Mouse (Mus musculus): Measurements from ENCODE around the gene Bbs9.

Bbs9 gene

GRCm38 (mm10) chr9:22468170-22468898, 7.2 kb upstream of the Bbs9 start:
- no peak for DNase-seq (ENCODE audit: low spot score)

GRCm38 (mm10) chr9:22468899-22469259, 6.6 kb upstream of the Bbs9 start:
- DNase-seq (ENCODE audit: low spot score) = no peak

DNA sequence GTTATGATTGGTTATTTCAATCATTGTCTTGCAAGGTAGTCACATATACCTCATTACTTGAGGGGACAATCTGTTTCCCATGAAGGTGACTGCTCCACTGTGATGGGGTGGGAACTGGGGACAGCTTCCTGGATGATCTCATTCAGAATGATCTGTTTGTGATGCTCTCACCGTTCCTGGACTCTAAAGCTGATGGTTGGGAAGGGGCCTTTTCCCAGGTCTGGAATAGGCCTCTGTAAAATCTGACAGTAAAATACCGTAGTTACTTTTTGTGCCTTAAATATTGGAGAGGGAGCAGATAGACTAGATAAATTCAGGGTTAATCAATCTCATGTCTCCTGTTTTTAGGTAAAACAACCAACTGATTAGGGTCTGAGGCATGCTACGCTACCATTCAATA, 5.9 kb upstream of the Bbs9 start, which contains the start of gene Rp9:
Rp9 (minus strand) TSS at position 101 of the 400 bp plus-strand sequence.
- no peak for DNase-seq (ENCODE audit: low spot score)

- DNase-seq (ENCODE audit: low spot score) = no peak
Measured at GRCm38 (mm10) chr9:22476265-22476664, 750 bp downstream of the Bbs9 start.

DNA sequence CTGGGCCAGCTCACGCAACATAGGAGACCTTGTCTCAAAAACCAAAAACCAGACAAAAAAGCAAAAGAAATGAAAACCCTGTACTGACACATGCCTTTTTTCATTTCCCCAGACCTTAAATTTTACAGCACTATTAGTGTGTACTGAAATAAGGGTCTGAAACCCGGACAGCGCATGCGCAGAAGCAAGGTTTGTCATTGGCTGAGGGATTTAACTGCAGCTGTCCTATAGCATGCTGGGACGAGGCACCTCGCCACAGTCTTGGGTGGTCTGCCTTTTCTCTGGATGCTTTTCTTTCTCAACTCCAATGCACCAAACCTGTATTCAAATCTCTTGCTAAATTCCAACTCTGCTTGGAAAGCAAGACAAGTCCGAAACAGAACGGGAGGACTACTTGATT, 3.4 kb downstream of the Bbs9 start:
- no peak for DNase-seq (ENCODE audit: low spot score)

DNA sequence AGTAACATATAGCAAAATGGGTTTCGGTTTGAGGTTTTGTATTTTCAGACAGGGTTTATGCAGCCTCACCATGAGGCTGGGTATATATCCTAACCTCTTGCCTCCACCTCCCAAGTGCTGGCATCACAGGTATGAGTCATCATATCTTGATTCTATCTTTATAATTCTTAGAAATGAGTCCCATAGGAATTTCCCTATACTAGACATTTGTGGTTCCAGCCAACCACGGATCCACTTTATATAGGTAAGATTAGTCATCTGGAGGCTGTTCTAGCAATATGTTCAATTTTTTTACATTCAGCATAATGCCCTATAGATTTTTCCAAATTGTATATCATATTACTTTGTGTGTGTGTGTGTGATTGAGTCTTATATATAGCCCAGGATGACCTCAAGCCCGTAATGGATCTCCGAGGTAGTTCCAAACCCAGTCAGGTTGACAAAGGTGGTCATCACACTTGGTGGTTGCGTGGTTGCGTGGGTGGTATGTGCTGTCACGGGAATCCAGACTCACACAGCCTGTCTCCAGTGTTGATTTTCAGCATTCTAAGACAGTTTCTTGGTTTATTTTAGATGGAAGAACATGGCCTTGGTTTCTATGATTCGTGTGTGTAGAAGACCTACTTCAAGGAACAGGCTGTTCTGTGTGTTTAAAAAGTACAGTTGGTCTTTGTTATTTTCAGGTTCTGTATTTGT, 8.5 kb downstream of the Bbs9 start:
- DNase-seq (ENCODE audit: low spot score) = no peak

- no peak for DNase-seq (ENCODE audit: low spot score)
Measured at GRCm38 (mm10) chr9:22484562-22485308, 9.2 kb downstream of the Bbs9 start.

DNA sequence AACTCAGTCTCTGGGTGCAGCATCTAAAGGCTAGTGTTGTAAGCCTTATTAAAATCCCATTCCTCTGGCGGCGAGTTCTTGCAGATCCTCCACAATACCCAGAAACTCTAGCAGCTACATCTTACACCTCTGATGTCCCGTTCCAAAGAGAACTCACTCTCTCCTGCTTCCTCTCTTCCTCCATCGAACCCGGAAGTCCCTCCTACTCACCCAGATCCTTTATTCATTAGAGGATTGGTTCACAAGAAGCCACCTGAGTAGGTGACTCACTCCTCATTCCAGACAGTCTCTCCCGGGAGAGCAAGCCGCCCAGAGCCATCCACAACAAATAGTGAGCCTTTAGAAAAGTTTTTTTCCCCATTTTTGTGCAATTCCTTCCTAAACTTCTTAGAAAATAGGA, 10.7 kb downstream of the Bbs9 start:
- no peak for DNase-seq (ENCODE audit: low spot score)

DNA sequence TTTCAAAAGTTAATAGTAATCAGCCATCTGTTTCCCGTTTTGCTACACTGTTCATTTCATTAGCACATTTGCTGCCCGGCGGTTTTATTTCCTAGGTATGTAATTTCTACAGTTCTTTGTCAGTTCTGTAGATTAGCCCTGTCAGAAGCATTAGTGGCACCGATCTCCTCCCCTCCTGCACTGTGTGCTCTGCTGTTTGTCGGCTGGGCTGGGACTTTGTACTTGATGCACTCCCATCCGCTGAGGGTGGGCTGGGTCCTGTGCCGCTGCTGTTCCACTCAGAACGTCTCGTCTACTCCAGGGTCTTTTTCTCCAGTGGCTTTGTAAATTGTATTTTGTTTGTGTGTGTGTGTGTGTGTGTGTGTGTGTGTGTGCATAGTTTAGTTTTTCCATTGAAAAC, 13.4 kb downstream of the Bbs9 start:
- no peak for DNase-seq (ENCODE audit: low spot score)

GRCm38 (mm10) chr9:22494203-22494807, 18.8 kb downstream of the Bbs9 start:
- DNase-seq (ENCODE audit: low spot score) = no peak

DNA sequence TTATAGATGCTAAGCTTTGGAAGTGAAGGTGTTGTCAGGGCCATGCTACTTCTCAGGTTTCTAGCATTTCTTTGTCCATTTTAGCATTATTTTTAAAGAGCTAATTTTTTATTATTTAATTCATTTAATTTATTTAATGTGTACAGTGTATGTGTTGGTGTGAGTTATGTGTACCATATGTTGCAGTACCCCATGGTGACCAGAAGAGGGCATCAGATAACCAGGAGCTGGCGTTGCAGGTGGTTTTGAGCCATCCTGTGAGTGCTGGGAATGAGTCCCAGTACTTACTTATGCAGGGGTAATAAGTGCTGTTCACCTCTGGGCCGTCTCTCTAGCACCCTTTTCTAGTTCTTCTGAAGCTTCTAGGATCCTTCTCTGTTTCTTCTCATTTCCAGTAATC, 19.6 kb downstream of the Bbs9 start:
- DNase-seq (ENCODE audit: low spot score) = no peak

GRCm38 (mm10) chr9:22497021-22497767, 21.7 kb downstream of the Bbs9 start:
- no peak for DNase-seq (ENCODE audit: low spot score)

GRCm38 (mm10) chr9:22502972-22503371, 27.5 kb downstream of the Bbs9 start:
- no peak for DNase-seq (ENCODE audit: low spot score)

- no peak for DNase-seq (ENCODE audit: low spot score)
Measured at GRCm38 (mm10) chr9:22503581-22503980, 28.1 kb downstream of the Bbs9 start.

DNA sequence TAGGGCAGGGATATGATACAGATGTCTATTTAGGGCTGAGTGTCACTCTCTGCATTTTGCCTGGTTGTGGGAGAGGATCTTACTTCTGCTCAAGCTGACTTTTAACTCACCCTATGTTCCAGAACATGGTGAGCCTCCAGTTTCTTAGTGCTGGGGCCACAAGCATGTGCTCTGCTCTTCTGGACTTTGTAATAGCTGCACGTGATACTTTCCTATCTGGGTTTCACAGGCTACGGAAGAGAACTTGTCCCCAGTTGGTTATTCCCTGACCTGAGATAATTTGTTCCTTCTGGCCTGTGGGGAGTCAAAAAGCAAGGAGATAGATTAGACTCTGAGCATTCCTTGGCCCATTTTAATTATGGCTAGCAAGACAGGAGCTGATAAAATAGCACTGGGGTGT, 30.1 kb downstream of the Bbs9 start:
- DNase-seq (ENCODE audit: low spot score) = no peak

- no peak for DNase-seq (ENCODE audit: low spot score)
Measured at GRCm38 (mm10) chr9:22515076-22515475, 39.6 kb downstream of the Bbs9 start.

GRCm38 (mm10) chr9:22518394-22519041, 43.0 kb downstream of the Bbs9 start:
- DNase-seq (ENCODE audit: low spot score) = peak; percentile 41

DNA sequence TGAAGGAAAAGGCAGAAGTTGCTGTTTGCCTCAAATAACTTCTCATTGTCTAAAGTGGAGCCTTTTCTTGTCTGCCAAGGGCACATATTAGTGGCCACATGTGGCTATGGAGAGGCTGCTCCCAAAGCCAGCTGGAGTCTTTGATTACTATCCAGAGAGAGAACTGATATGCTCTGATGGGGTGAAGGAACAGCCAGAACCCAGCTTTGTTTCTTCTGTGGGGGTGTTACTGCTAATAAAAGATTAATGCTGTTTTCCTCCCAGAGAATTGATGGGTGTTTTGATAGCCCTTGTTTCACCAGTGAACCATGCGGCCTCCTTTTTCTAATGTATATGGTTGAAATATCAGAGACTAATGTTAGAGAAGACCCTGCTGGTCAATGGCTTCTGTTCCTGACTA, 47.9 kb downstream of the Bbs9 start:
- DNase-seq (ENCODE audit: low spot score) = no peak

GRCm38 (mm10) chr9:22530734-22531489, 55.4 kb downstream of the Bbs9 start:
- DNase-seq (ENCODE audit: low spot score) = no peak

GRCm38 (mm10) chr9:22532112-22532511, 56.6 kb downstream of the Bbs9 start:
- DNase-seq (ENCODE audit: low spot score) = no peak
